Mouse (Mus musculus): ENCODE measurements around the gene Ccdc87. TPM values are rescaled to one million over a fixed set of nuclear protein-coding genes. Genes with fewer than 3 reads are reported as not detected.

The Ccdc87 gene
- 1.6 and 1.7 TPM in 2 replicates for polyA plus RNA-seq (2021; fragmentation: Nextera tagmentation)
- long read RNA-seq, experiment 1, partial matches to known transcripts, result 0 of 1 reads
- long read RNA-seq, experiment 1, other reads (novel, unspliced or antisense), result 0 of 1 reads
- long read RNA-seq, experiment 2, partial matches to known transcripts, result 0 of 4 reads
- long read RNA-seq, experiment 2, other reads (novel, unspliced or antisense), result 0 of 4 reads

GRCm38 (mm10) chr19:4839149-4839548, at the start of gene Ccdc87, which contains the start of gene Ccs:
Ccdc87 (plus strand) TSS chr19:4839366.
Ccs (minus strand) TSS chr19:4839332.

GRCm38 (mm10) chr19:4793831-4794422, 45.2 kb upstream of the Ccdc87 start, which contains the start of gene Rbm4:
Rbm4 (minus strand) TSS chr19:4793901.

GRCm38 (mm10) chr19:4811063-4811908, 27.9 kb upstream of the Ccdc87 start, which contains the start of the genes Gm21992 and Rbm14:
Gm21992 (minus strand) TSS chr19:4811612.
Rbm14 (minus strand) TSS chr19:4811634.

GRCm38 (mm10) chr19:4854552-4855469, 15.6 kb downstream of the Ccdc87 start, which contains the start of gene Ctsf:
Ctsf (plus strand) TSS chr19:4855130.

GRCm38 (mm10) chr19:4877785-4878184, 38.6 kb downstream of the Ccdc87 start, which contains the start of gene Actn3:
Actn3 (minus strand) TSS chr19:4877909.

GRCm38 (mm10) chr19:4878405-4879323, 39.5 kb downstream of the Ccdc87 start, which contains the start of gene Zdhhc24:
Zdhhc24 (plus strand) TSS chr19:4878668.

Other genes starting within 250 kb of the Ccdc87 start
- 1.8 and 2.0 TPM in 2 replicates for gene Lrfn4, start 223.7 kb upstream of the Ccdc87 start, polyA plus RNA-seq (2021; fragmentation: Nextera tagmentation)
- 38.5 and 45.4 TPM in 2 replicates for gene Rce1, start 213.7 kb upstream of the Ccdc87 start, polyA plus RNA-seq (2021; fragmentation: Nextera tagmentation)
- gene Gm960, start 140.7 kb upstream of the Ccdc87 start, polyA plus RNA-seq (2021; fragmentation: Nextera tagmentation), result 2.7 and 3.9 TPM in 2 replicates
- gene Sptbn2, start 128.2 kb upstream of the Ccdc87 start, polyA plus RNA-seq (2021; fragmentation: Nextera tagmentation), result 53.6 and 65.0 TPM in 2 replicates
- 25.3 and 27.5 TPM in 2 replicates for gene Rbm4b, start 82.9 kb upstream of the Ccdc87 start, polyA plus RNA-seq (2021; fragmentation: Nextera tagmentation)
- gene Rbm4, start 45.5 kb upstream of the Ccdc87 start, polyA plus RNA-seq (2021; fragmentation: Nextera tagmentation), result 25.9 and 31.1 TPM in 2 replicates
- 6.4 and 9.5 TPM in 2 replicates for gene Gm21992, start 27.8 kb upstream of the Ccdc87 start, polyA plus RNA-seq (2021; fragmentation: Nextera tagmentation)
- gene Rbm14, start 27.7 kb upstream of the Ccdc87 start, polyA plus RNA-seq (2021; fragmentation: Nextera tagmentation), result 8.9 and 10.8 TPM in 2 replicates
- gene Ccs, start within 50 bp of the Ccdc87 start, polyA plus RNA-seq (2021; fragmentation: Nextera tagmentation), result 41.3 and 45.9 TPM in 2 replicates
- 112 TPM in 2 replicates for gene Ctsf, start 15.8 kb downstream of the Ccdc87 start, polyA plus RNA-seq (2021; fragmentation: Nextera tagmentation)
- 0.69 and 1.2 TPM in 2 replicates for gene Actn3, start 38.5 kb downstream of the Ccdc87 start, polyA plus RNA-seq (2021; fragmentation: Nextera tagmentation)
- 9.4 and 11.3 TPM in 2 replicates for gene Zdhhc24, start 39.3 kb downstream of the Ccdc87 start, polyA plus RNA-seq (2021; fragmentation: Nextera tagmentation)
- 10.9 and 14.6 TPM in 2 replicates for gene Bbs1, start 67.3 kb downstream of the Ccdc87 start, polyA plus RNA-seq (2021; fragmentation: Nextera tagmentation)
- 20.4 and 22.2 TPM in 2 replicates for gene Dpp3, start 88.9 kb downstream of the Ccdc87 start, polyA plus RNA-seq (2021; fragmentation: Nextera tagmentation)
- gene Peli3, start 103.8 kb downstream of the Ccdc87 start, polyA plus RNA-seq (2021; fragmentation: Nextera tagmentation), result 7.8 and 8.6 TPM in 2 replicates
- gene Mrpl11, start 122.8 kb downstream of the Ccdc87 start, polyA plus RNA-seq (2021; fragmentation: Nextera tagmentation), result 144 and 145 TPM in 2 replicates
- gene Npas4, start 150.9 kb downstream of the Ccdc87 start, polyA plus RNA-seq (2021; fragmentation: Nextera tagmentation), result 5.2 and 8.9 TPM in 2 replicates
- gene Slc29a2, start 184.5 kb downstream of the Ccdc87 start, polyA plus RNA-seq (2021; fragmentation: Nextera tagmentation), result 8.2 and 8.5 TPM in 2 replicates
- 149 and 162 TPM in 2 replicates for gene B4gat1, start 199.5 kb downstream of the Ccdc87 start, polyA plus RNA-seq (2021; fragmentation: Nextera tagmentation)
- 2.2 and 2.6 TPM in 2 replicates for gene AC124502.3, start 199.5 kb downstream of the Ccdc87 start, polyA plus RNA-seq (2021; fragmentation: Nextera tagmentation)
- 27.0 and 31.7 TPM in 2 replicates for gene Brms1, start 202.0 kb downstream of the Ccdc87 start, polyA plus RNA-seq (2021; fragmentation: Nextera tagmentation)
- gene Rin1, start 211.1 kb downstream of the Ccdc87 start, polyA plus RNA-seq (2021; fragmentation: Nextera tagmentation), result 21.3 TPM in 2 replicates
- gene Cd248, start 228.7 kb downstream of the Ccdc87 start, polyA plus RNA-seq (2021; fragmentation: Nextera tagmentation), result 2.0 and 3.4 TPM in 2 replicates
- 118 and 149 TPM in 2 replicates for gene Tmem151a, start 246.2 kb downstream of the Ccdc87 start, polyA plus RNA-seq (2021; fragmentation: Nextera tagmentation)
- 46.2 and 52.4 TPM in 2 replicates for gene Yif1a, start 249.2 kb downstream of the Ccdc87 start, polyA plus RNA-seq (2021; fragmentation: Nextera tagmentation)